ENCODE assay signal across 20 mouse cellular contexts in genomic region chr13:43742677-43743076, GRCm38 (mm10). TPM values are rescaled to one million over a fixed set of nuclear protein-coding genes. Genes with fewer than 3 reads are reported as not detected.
DNase-seq lines count a peak whose midpoint lies in the region; ATAC-seq and TF ChIP-seq lines count a peak whose summit lies in the region.
"Had no signal": no experiment of that assay in that cellular context is flagged by ENCODE, and none has a peak within 500 bp of the region (broad histone marks: within the 10 kb centered on the region; RNA-seq: fewer than 3 reads in every experiment).

No protein-coding gene starts in this region.

- ATAC-seq in hindbrain, postnatal 0 days, result no peak
- no peak for ATAC-seq in liver, postnatal 0 days
- no peak for ATAC-seq in liver, embryonic 12.5 days
- ATAC-seq: inflammation-experienced regulatory T-cells, adult 6 months had no signal

- DNase-seq in hindbrain, postnatal 0 days (ENCODE audit: low spot score), result no peak
- no peak for DNase-seq in hindbrain, embryonic 10.5 days (ENCODE audit: low spot score)
- no peak for DNase-seq in liver, postnatal 0 days
- peak; percentile 33 for DNase-seq in ES-CJ7 (ENCODE audit: low read depth, low spot score)
- no peak for DNase-seq in brain, embryonic 14.5 days (ENCODE audit: low read depth)
- DNase-seq in retina, postnatal 1 day, result no peak
- DNase-seq in adrenal gland, postnatal 10 days, result no peak
- DNase-seq: B cell, adult 2 months; cerebellum, adult 9-11 months; gastrocnemius, postnatal 14 days; kidney, adult 9 months; kidney, postnatal 4 days; lung, embryonic 14.5 days had no signal

- TF ChIP-seq POLR2A in brain, embryonic 14.5 days (IDR thresholded peaks at IDR 0.05; ENCODE audit: borderline replicate concordance, extremely low read depth, insufficient read depth, insufficient read length, poor library complexity, severe bottlenecking), result no peak

- no peak for TF ChIP-seq EP300 in liver, postnatal 0 days (IDR thresholded peaks at IDR 0.05; ENCODE audit: low read depth)

- H3K4me3 ChIP-seq in hindbrain, postnatal 0 days (ENCODE audit: low read length), result no peak overlapping the region
- no peak overlapping the region for H3K4me3 ChIP-seq in hindbrain, embryonic 10.5 days
- no peak overlapping the region for H3K4me3 ChIP-seq in liver, postnatal 0 days (ENCODE audit: low read depth, low read length)
- H3K4me3 ChIP-seq in liver, embryonic 12.5 days, result no peak overlapping the region
- H3K4me3 ChIP-seq: forebrain, embryonic 12.5 days; heart, embryonic 15.5 days; hindbrain, embryonic 12.5 days; midbrain, embryonic 12.5 days; neural tube, embryonic 13.5 days had no signal

- TF ChIP-seq CTCF in hindbrain, postnatal 0 days (IDR thresholded peaks at IDR 0.05; ENCODE audit: low read depth), result peak; percentile 35; the same call in 1 of the 2 replicates
- TF ChIP-seq CTCF in liver, postnatal 0 days (IDR thresholded peaks at IDR 0.05; ENCODE audit: low read depth), result peak; percentile 24
- peak; percentile 31; the same call in 1 of the 2 replicates for TF ChIP-seq CTCF in brain, embryonic 14.5 days (IDR thresholded peaks at IDR 0.05; ENCODE audit: borderline replicate concordance, extremely low read depth, insufficient read depth, insufficient read length)

- no peak overlapping the region for H3K27ac ChIP-seq in hindbrain, postnatal 0 days
- H3K27ac ChIP-seq in hindbrain, embryonic 10.5 days, result no peak overlapping the region
- H3K27ac ChIP-seq in liver, postnatal 0 days (ENCODE audit: low read depth), result no peak overlapping the region
- no peak overlapping the region for H3K27ac ChIP-seq in liver, embryonic 12.5 days
- H3K27ac ChIP-seq: forebrain, embryonic 12.5 days; heart, embryonic 15.5 days; hindbrain, embryonic 12.5 days; midbrain, embryonic 12.5 days; neural tube, embryonic 13.5 days had no signal

- no peaks in the 10 kb centered on the region for H3K27me3 ChIP-seq in hindbrain, postnatal 0 days (ENCODE audit: insufficient read depth, low read length)
- H3K27me3 ChIP-seq in hindbrain, embryonic 10.5 days (ENCODE audit: insufficient read depth, poor library complexity, severe bottlenecking), result no peaks in the 10 kb centered on the region
- H3K27me3 ChIP-seq in liver, postnatal 0 days (ENCODE audit: insufficient read depth, low read length), result peaks cover 3% of the 10 kb centered on the region; the same call in 1 of the 2 replicates
- no peaks in the 10 kb centered on the region; the same call in 1 of the 2 replicates for H3K27me3 ChIP-seq in liver, embryonic 12.5 days (replicated peaks)
- H3K27me3 ChIP-seq: forebrain, embryonic 12.5 days; heart, embryonic 15.5 days; hindbrain, embryonic 12.5 days; midbrain, embryonic 12.5 days; neural tube, embryonic 13.5 days had no signal

- no peaks in the 10 kb centered on the region for H3K4me1 ChIP-seq in hindbrain, postnatal 0 days (ENCODE audit: insufficient read depth, low read length)
- H3K4me1 ChIP-seq in hindbrain, embryonic 10.5 days (replicated peaks), result peaks cover 21% of the 10 kb centered on the region
- H3K4me1 ChIP-seq in liver, postnatal 0 days (ENCODE audit: insufficient read depth), result no peaks in the 10 kb centered on the region
- no peaks in the 10 kb centered on the region for H3K4me1 ChIP-seq in liver, embryonic 12.5 days

- no peak overlapping the region for H3K4me2 ChIP-seq in hindbrain, postnatal 0 days (ENCODE audit: low read depth, low read length)
- H3K4me2 ChIP-seq in liver, postnatal 0 days (ENCODE audit: low read depth, low read length), result no peak overlapping the region
- no peak overlapping the region for H3K4me2 ChIP-seq in liver, embryonic 12.5 days
- H3K4me2 ChIP-seq: forebrain, embryonic 12.5 days; heart, embryonic 15.5 days; hindbrain, embryonic 12.5 days; lung, embryonic 14.5 days; midbrain, embryonic 12.5 days; neural tube, embryonic 13.5 days had no signal

- H3K9me3 ChIP-seq in hindbrain, postnatal 0 days (ENCODE audit: low read length), result peaks cover 3% of the 10 kb centered on the region
- peaks cover 9% of the 10 kb centered on the region; the same call in 1 of the 2 replicates for H3K9me3 ChIP-seq in hindbrain, embryonic 10.5 days
- H3K9me3 ChIP-seq in liver, postnatal 0 days (ENCODE audit: low read length), result no peaks in the 10 kb centered on the region
- H3K9me3 ChIP-seq in liver, embryonic 12.5 days (replicated peaks), result no peaks in the 10 kb centered on the region
- H3K9me3 ChIP-seq: forebrain, embryonic 12.5 days; heart, embryonic 15.5 days; hindbrain, embryonic 12.5 days; neural tube, embryonic 13.5 days had no signal

- H3K9ac ChIP-seq in hindbrain, postnatal 0 days (replicated peaks; ENCODE audit: low read length), result no peak overlapping the region
- H3K9ac ChIP-seq in liver, postnatal 0 days (replicated peaks), result no peak overlapping the region
- H3K9ac ChIP-seq in liver, embryonic 12.5 days, result no peak overlapping the region
- H3K9ac ChIP-seq: forebrain, embryonic 12.5 days; heart, embryonic 15.5 days; hindbrain, embryonic 12.5 days; lung, embryonic 14.5 days; midbrain, embryonic 12.5 days; neural tube, embryonic 13.5 days had no signal

- no peaks in the 10 kb centered on the region for H3K36me3 ChIP-seq in hindbrain, postnatal 0 days (ENCODE audit: insufficient read depth, low read length)
- H3K36me3 ChIP-seq in hindbrain, embryonic 10.5 days, result no peaks in the 10 kb centered on the region
- no peaks in the 10 kb centered on the region for H3K36me3 ChIP-seq in liver, postnatal 0 days (replicated peaks; ENCODE audit: insufficient read depth, low read length)
- no peaks in the 10 kb centered on the region for H3K36me3 ChIP-seq in liver, embryonic 12.5 days
- H3K36me3 ChIP-seq: forebrain, embryonic 12.5 days; heart, embryonic 15.5 days; hindbrain, embryonic 12.5 days; midbrain, embryonic 12.5 days; neural tube, embryonic 13.5 days had no signal

- WGBS in hindbrain, postnatal 0 days, result 75% methylated on average over 3 of the region's 3 CpGs
- WGBS in hindbrain, embryonic 10.5 days, result 63% methylated on average over 3 of the region's 3 CpGs
- 52% methylated on average over 3 of the region's 3 CpGs for WGBS in liver, postnatal 0 days (ENCODE audit: insufficient replicate concordance)
- WGBS in liver, embryonic 12.5 days (ENCODE audit: insufficient replicate concordance), result 51% methylated on average over 3 of the region's 3 CpGs

RNA-seq across cellular contexts. Expression of gene Cd83, which starts 41.9 kb away (rescaled TPM):
- 43.7 and 45.4 TPM in 2 replicates for total RNA-seq in hindbrain, postnatal 0 days (2014; rRNA removed)
- 38.5 and 38.6 TPM in 2 replicates for polyA plus RNA-seq in hindbrain, postnatal 0 days (2015; fragmentation: Nextera tagmentation; extraction: Ambion mirVana)
- polyA plus RNA-seq in hindbrain, embryonic 10.5 days (2016; fragmentation: Nextera tagmentation; extraction: Ambion mirVana), result 4.0 and 5.4 TPM in 2 replicates
- polyA plus RNA-seq in liver, postnatal 0 days (2015; fragmentation: Nextera tagmentation; extraction: Ambion mirVana), result 1.9 and 2.0 TPM in 2 replicates
- polyA plus RNA-seq in liver, embryonic 12.5 days (2016; fragmentation: Nextera tagmentation; extraction: Ambion mirVana), result 0.64 and 0.89 TPM in 2 replicates
- 5.9 and 9.8 TPM in 2 replicates for polyA plus RNA-seq in brain, embryonic 14.5 days (2012; rRNA removed)
- total RNA-seq in adrenal gland, postnatal 10 days (2021), result 1 to 10 TPM; 4.2 to 5.7 TPM
